Mouse (Mus musculus): ENCODE measurements at regions not wholly inside any gene's neighbourhood (a gene's known extent, or its start where the extent isn't known, plus 50 kb on each side); places are given as distances from the start of the nearest gene placed in this dataset.

- TF ChIP-seq POLR2A (IDR thresholded peaks at IDR 0.05; ENCODE audit: insufficient read depth, low read depth, low read length), result no peak
- TF ChIP-seq CTCF (IDR thresholded peaks at IDR 0.05; ENCODE audit: insufficient read depth, low read depth, low read length), result no peak
Observed at GRCm38 (mm10) chr13:99644771-99645170, 128.4 kb upstream of the Map1b start.

Data from olfactory bulb, adult 2 months (tissue).